ENCODE assay signal across 32 mouse cellular contexts in genomic region chr4:99376171-99376570, GRCm38 (mm10).
DNase-seq lines count a peak whose midpoint lies in the region; ATAC-seq and TF ChIP-seq lines count a peak whose summit lies in the region.
"Had no signal": no experiment of that assay in that cellular context is flagged by ENCODE, and none has a peak within 500 bp of the region (broad histone marks: within the 10 kb centered on the region; RNA-seq: fewer than 3 reads in every experiment).

No protein-coding gene starts in this region.

- H3K27ac ChIP-seq in hindbrain, embryonic 15.5 days (replicated peaks): 0 out of 2 replicates have a peak overlapping the region, but pooled peaks have one; percentile 14
- no peak overlapping the region for H3K27ac ChIP-seq in hindbrain, postnatal 0 days
- peak overlapping the region; percentile 75 for H3K27ac ChIP-seq in neural tube, embryonic 13.5 days (replicated peaks)
- no peak overlapping the region for H3K27ac ChIP-seq in kidney, postnatal 0 days
- H3K27ac ChIP-seq in hindbrain, embryonic 10.5 days: no peak overlapping the region
- H3K27ac ChIP-seq: embryonic facial prominence, embryonic 10.5 days; embryonic facial prominence, embryonic 15.5 days; forebrain, embryonic 15.5 days; heart, embryonic 15.5 days; intestine, embryonic 15.5 days; liver, embryonic 13.5 days; midbrain, embryonic 13.5 days had no signal

- H3K9ac ChIP-seq in hindbrain, embryonic 15.5 days: no peak overlapping the region
- no peak overlapping the region for H3K9ac ChIP-seq in hindbrain, postnatal 0 days (replicated peaks; ENCODE audit: low read length)
- no peak overlapping the region for H3K9ac ChIP-seq in neural tube, embryonic 13.5 days
- no peak overlapping the region for H3K9ac ChIP-seq in kidney, postnatal 0 days (ENCODE audit: low read depth, low read length)
- H3K9ac ChIP-seq: embryonic facial prominence, embryonic 15.5 days; forebrain, embryonic 15.5 days; heart, embryonic 15.5 days; intestine, embryonic 15.5 days; liver, embryonic 13.5 days; midbrain, embryonic 13.5 days had no signal

- WGBS in hindbrain, embryonic 15.5 days: 20% methylated on average over 1 of the region's 1 CpGs
- WGBS in hindbrain, postnatal 0 days: 21% methylated on average over 1 of the region's 1 CpGs
- WGBS in neural tube, embryonic 13.5 days: 0% methylated on average over 1 of the region's 1 CpGs
- 0% methylated on average over 1 of the region's 1 CpGs for WGBS in kidney, postnatal 0 days
- 21% methylated on average over 1 of the region's 1 CpGs for whole genome bisulfite sequencing in hindbrain, embryonic 10.5 days

- TF ChIP-seq CTCF in hindbrain, postnatal 0 days (IDR thresholded peaks at IDR 0.05; ENCODE audit: low read depth): no peak
- TF ChIP-seq CTCF in kidney, postnatal 0 days (IDR thresholded peaks at IDR 0.05; ENCODE audit: low read depth): no peak

- no peak overlapping the region for H3K4me2 ChIP-seq in hindbrain, embryonic 15.5 days
- H3K4me2 ChIP-seq in hindbrain, postnatal 0 days (ENCODE audit: low read depth, low read length): no peak overlapping the region
- no peak overlapping the region for H3K4me2 ChIP-seq in neural tube, embryonic 13.5 days
- H3K4me2 ChIP-seq in kidney, postnatal 0 days (ENCODE audit: low read length): no peak overlapping the region
- H3K4me2 ChIP-seq: embryonic facial prominence, embryonic 15.5 days; forebrain, embryonic 15.5 days; heart, embryonic 15.5 days; intestine, embryonic 15.5 days; liver, embryonic 13.5 days; midbrain, embryonic 13.5 days had no signal

- DNase-seq in hindbrain, postnatal 0 days (ENCODE audit: low spot score): no peak
- DNase-seq in neural tube, embryonic 10.5 days (ENCODE audit: extremely low spot score, low spot score): no peak
- DNase-seq in kidney, postnatal 0 days (ENCODE audit: low spot score): peak; percentile 27
- DNase-seq in hindbrain, embryonic 10.5 days (ENCODE audit: low spot score): no peak
- DNase-seq: adrenal gland, adult 2 months; adrenal gland, postnatal 36 days; B cell, adult 2 months; cerebellum, adult 2 months; cerebellum, postnatal 25 days; heart, postnatal 36 days; layer of hippocampus, postnatal 36 days; left cerebral cortex, postnatal 4 days; liver, embryonic 13.5 days; lung, adult 18-20 months; lung, postnatal 4 days; right cerebral cortex, adult 18-20 months; spleen, adult 18-20 months; thymus, adult 2 months; thymus, postnatal 36 days had no signal

- H3K27me3 ChIP-seq in hindbrain, embryonic 15.5 days: peaks cover 17% of the 10 kb centered on the region
- peaks cover 14% of the 10 kb centered on the region; the same call in 1 of the 2 replicates for H3K27me3 ChIP-seq in hindbrain, postnatal 0 days (ENCODE audit: insufficient read depth, low read length)
- peaks cover 57% of the 10 kb centered on the region for H3K27me3 ChIP-seq in neural tube, embryonic 13.5 days
- no peaks in the 10 kb centered on the region for H3K27me3 ChIP-seq in kidney, postnatal 0 days (ENCODE audit: insufficient read depth, low read length)
- peaks cover 85% of the 10 kb centered on the region for H3K27me3 ChIP-seq in hindbrain, embryonic 10.5 days (ENCODE audit: insufficient read depth, poor library complexity, severe bottlenecking)
- H3K27me3 ChIP-seq: intestine, embryonic 15.5 days; liver, embryonic 13.5 days; megakaryocyte, embryonic 14.5 days had no signal

- no peak overlapping the region for H3K4me3 ChIP-seq in hindbrain, embryonic 15.5 days
- H3K4me3 ChIP-seq in hindbrain, postnatal 0 days (ENCODE audit: low read length): no peak overlapping the region
- no peak overlapping the region for H3K4me3 ChIP-seq in neural tube, embryonic 13.5 days
- no peak overlapping the region for H3K4me3 ChIP-seq in kidney, postnatal 0 days (replicated peaks; ENCODE audit: low read depth, low read length)
- no peak overlapping the region for H3K4me3 ChIP-seq in hindbrain, embryonic 10.5 days
- H3K4me3 ChIP-seq: embryonic facial prominence, embryonic 10.5 days; embryonic facial prominence, embryonic 15.5 days; forebrain, embryonic 15.5 days; heart, embryonic 15.5 days; intestine, embryonic 15.5 days; liver, embryonic 13.5 days; megakaryocyte, embryonic 14.5 days; midbrain, embryonic 13.5 days had no signal

- H3K4me1 ChIP-seq in hindbrain, embryonic 15.5 days (replicated peaks): peaks cover 27% of the 10 kb centered on the region
- no peaks in the 10 kb centered on the region for H3K4me1 ChIP-seq in hindbrain, postnatal 0 days (ENCODE audit: insufficient read depth, low read length)
- peaks cover 56% of the 10 kb centered on the region for H3K4me1 ChIP-seq in neural tube, embryonic 13.5 days (replicated peaks)
- no peaks in the 10 kb centered on the region for H3K4me1 ChIP-seq in kidney, postnatal 0 days (replicated peaks; ENCODE audit: insufficient read depth, low read length)
- peaks cover 26% of the 10 kb centered on the region for H3K4me1 ChIP-seq in hindbrain, embryonic 10.5 days (replicated peaks)
- H3K4me1 ChIP-seq: embryonic facial prominence, embryonic 15.5 days; heart, embryonic 15.5 days; intestine, embryonic 15.5 days; liver, embryonic 13.5 days; megakaryocyte, embryonic 14.5 days had no signal

- no peaks in the 10 kb centered on the region for H3K9me3 ChIP-seq in hindbrain, embryonic 15.5 days
- H3K9me3 ChIP-seq in hindbrain, postnatal 0 days (ENCODE audit: low read length): no peaks in the 10 kb centered on the region
- H3K9me3 ChIP-seq in neural tube, embryonic 13.5 days: no peaks in the 10 kb centered on the region
- H3K9me3 ChIP-seq in kidney, postnatal 0 days (replicated peaks; ENCODE audit: low read length): no peaks in the 10 kb centered on the region
- H3K9me3 ChIP-seq in hindbrain, embryonic 10.5 days: no peaks in the 10 kb centered on the region
- H3K9me3 ChIP-seq: embryonic facial prominence, embryonic 10.5 days; embryonic facial prominence, embryonic 15.5 days; forebrain, embryonic 15.5 days; heart, embryonic 15.5 days; intestine, embryonic 15.5 days; liver, embryonic 13.5 days; megakaryocyte, embryonic 14.5 days; midbrain, embryonic 13.5 days had no signal

- no peak for ATAC-seq in hindbrain, embryonic 15.5 days (ENCODE audit: low FRiP score, low read depth)
- ATAC-seq in hindbrain, postnatal 0 days: no peak
- ATAC-seq in neural tube, embryonic 13.5 days (ENCODE audit: low read depth): no peak
- ATAC-seq in kidney, postnatal 0 days (replicated peaks; ENCODE audit: low FRiP score, low read depth): no peak
- no peak for ATAC-seq in erythroid progenitor cell, adult 5-6 weeks (replicated peaks; ENCODE audit: low FRiP score, poor library complexity, severe bottlenecking)
- ATAC-seq: activated CD4-positive, CD25-positive, alpha-beta regulatory T cell, adult 4 months; hindbrain, embryonic 16.5 days; intestine, embryonic 15.5 days; lung, postnatal 0 days had no signal

- no peaks in the 10 kb centered on the region for H3K36me3 ChIP-seq in hindbrain, embryonic 15.5 days
- H3K36me3 ChIP-seq in hindbrain, postnatal 0 days (ENCODE audit: insufficient read depth, low read length): no peaks in the 10 kb centered on the region
- no peaks in the 10 kb centered on the region for H3K36me3 ChIP-seq in neural tube, embryonic 13.5 days
- no peaks in the 10 kb centered on the region for H3K36me3 ChIP-seq in kidney, postnatal 0 days (ENCODE audit: insufficient read depth, low read length)
- H3K36me3 ChIP-seq in hindbrain, embryonic 10.5 days: no peaks in the 10 kb centered on the region
- H3K36me3 ChIP-seq: embryonic facial prominence, embryonic 10.5 days; embryonic facial prominence, embryonic 15.5 days; forebrain, embryonic 15.5 days; heart, embryonic 15.5 days; intestine, embryonic 15.5 days; liver, embryonic 13.5 days; midbrain, embryonic 13.5 days had no signal

Comparison
In these comparisons a context has a peak if more than half of its experiments do, and no peak if none do; other contexts are left out.
1. H3K27ac ChIP-seq: peak in hindbrain, embryonic 15.5 days (single experiment) and neural tube, embryonic 13.5 days (single experiment); none in hindbrain, postnatal 0 days (single experiment), kidney, postnatal 0 days (single experiment) and hindbrain, embryonic 10.5 days (single experiment).